Mouse (Mus musculus) small intestine, adult 2 months (tissue): ENCODE measurements around the gene Arhgef19. TPM values are rescaled to one million over a fixed set of nuclear protein-coding genes. Genes with fewer than 3 reads are reported as not detected.

Experiments used
- H3K27ac ChIP-seq: fragments of 200-500 bp; 2 replicates; pipeline ENCODE4 v1.5.1; 2012; ENCODE audit warnings: low read depth, low read length, control low read depth, inconsistent platforms; ENCODE audit not compliant: insufficient read depth
- H3K27me3 ChIP-seq: fragments of 200-500 bp; 2 replicates; pipeline ENCODE4 v1.6.1; 2012; ENCODE audit warnings: mild to moderate bottlenecking, moderate library complexity, low read length, inconsistent platforms; ENCODE audit not compliant: control insufficient read depth, insufficient read depth
- H3K36me3 ChIP-seq: fragments of 200-500 bp; 2 replicates; pipeline ENCODE4 v1.6.1; 2012; ENCODE audit warnings: mild to moderate bottlenecking, low read length, control low read depth, inconsistent platforms; ENCODE audit not compliant: control insufficient read depth, insufficient read depth
- H3K4me1 ChIP-seq: fragments of 200-500 bp; 2 replicates; pipeline ENCODE4 v1.6.1; 2012; ENCODE audit warnings: low read length, inconsistent platforms, mixed read lengths; ENCODE audit not compliant: control insufficient read depth, insufficient read depth, insufficient read length
- H3K4me3 ChIP-seq: fragments of 200-500 bp; 2 replicates; pipeline ENCODE4 v1.5.1; 2012; ENCODE audit warnings: low read depth, mild to moderate bottlenecking, control low read depth, inconsistent platforms, low read length, moderate library complexity
- CTCF ChIP-seq: fragments of 200-500 bp; IDR thresholded peaks from 2 replicates; pipeline ENCODE4 v1.5.1; 2012; ENCODE audit warnings: low read depth, mild to moderate bottlenecking, control low read depth, inconsistent platforms, low read length, moderate library complexity, mixed read lengths; ENCODE audit not compliant: insufficient replicate concordance, insufficient read length; ENCODE audit errors: extremely low read depth
- POLR2A ChIP-seq: fragments of 200-500 bp; IDR thresholded peaks from 2 replicates; pipeline ENCODE4 v1.6.1; 2012; ENCODE audit warnings: low read depth, mild to moderate bottlenecking, control low read depth, inconsistent platforms, low read length, moderate library complexity
- WGBS: fragments of 180-500 bp; shearing (Covaris S2); methylation state at CpG from one replicate; pipeline ENCODE4 v1.1.7; 2018; 5-methylcytosine and 5-hydroxymethylcytosine counted together
- polyA plus RNA-seq: library from polyadenylated mRNA; depleted of rRNA; stranded (reverse); fragments of >200 nt; gene quantifications from 2 replicates; pipeline ENCODE4 v1.2.3, GENCODE M21; 2012

The Arhgef19 gene
- polyA plus RNA-seq, 1 experiment: 48.8 TPM

GRCm38 (mm10) chr4:141281153-141281552, 41.9 kb downstream of the Arhgef19 start:
- Histone ChIP-seq H3K36me3 (no peaks in the 10 kb centered on the region), H3K4me3 (no peak overlapping the region), H3K27ac (peak overlapping the region; percentile 44), H3K4me1 (peaks cover 42% of the 10 kb centered on the region), H3K27me3 (no peaks in the 10 kb centered on the region)
- 10% methylated on average over 6 of the region's 6 CpGs for whole genome bisulfite sequencing
- TF ChIP-seq POLR2A (no peak), CTCF (peak; percentile 7; the same call in 1 of the 2 replicates)

GRCm38 (mm10) chr4:141281578-141281977, 42.3 kb downstream of the Arhgef19 start:
- H3K36me3 ChIP-seq: no peaks in the 10 kb centered on the region
- WGBS: 9% methylated on average over 1 of the region's 1 CpGs
- H3K27me3 ChIP-seq: no peaks in the 10 kb centered on the region
- H3K27ac ChIP-seq: peak overlapping the region; percentile 67
- TF ChIP-seq CTCF: no peak
- TF ChIP-seq POLR2A: no peak
- H3K4me3 ChIP-seq: no peak overlapping the region
- H3K4me1 ChIP-seq: peaks cover 44% of the 10 kb centered on the region

- no peaks in the 10 kb centered on the region for H3K27me3 ChIP-seq
These were observed 42.8 kb downstream of the Arhgef19 start for GRCm38 (mm10) chr4:141282087-141282486.

GRCm38 (mm10) chr4:141282623-141283022, 43.3 kb downstream of the Arhgef19 start:
- WGBS: 85% methylated on average over 5 of the region's 5 CpGs
- H3K27me3 ChIP-seq: no peaks in the 10 kb centered on the region
- peaks cover 40% of the 10 kb centered on the region for H3K4me1 ChIP-seq
- H3K36me3 ChIP-seq: no peaks in the 10 kb centered on the region
- H3K27ac ChIP-seq: peak overlapping the region; percentile 32; the same call in 1 of the 2 replicates
- TF ChIP-seq POLR2A: no peak
- no peak for TF ChIP-seq CTCF
- no peak overlapping the region for H3K4me3 ChIP-seq

More at GRCm38 (mm10) chr4:141282087-141282486, 42.8 kb downstream of the Arhgef19 start:
- H3K4me3 ChIP-seq: no peak overlapping the region
- no peak for TF ChIP-seq CTCF
- TF ChIP-seq POLR2A: no peak
- H3K27ac ChIP-seq: peak overlapping the region; percentile 67
- H3K36me3 ChIP-seq: no peaks in the 10 kb centered on the region
- H3K4me1 ChIP-seq: peaks cover 45% of the 10 kb centered on the region
- 37% methylated on average over 3 of the region's 3 CpGs for WGBS

- WGBS: 74% methylated on average over 12 of the region's 12 CpGs
- TF ChIP-seq CTCF (no peak), POLR2A (no peak)
- H3K4me1 ChIP-seq: peaks cover 36% of the 10 kb centered on the region
- no peak overlapping the region for H3K27ac ChIP-seq
- no peaks in the 10 kb centered on the region for H3K27me3 ChIP-seq
- H3K36me3 ChIP-seq: no peaks in the 10 kb centered on the region
- H3K4me3 ChIP-seq: no peak overlapping the region
These were observed 44.0 kb downstream of the Arhgef19 start for GRCm38 (mm10) chr4:141283176-141283878.

- no peaks in the 10 kb centered on the region for H3K36me3 ChIP-seq
- no peak for TF ChIP-seq CTCF
- no peak for TF ChIP-seq POLR2A
- WGBS: 52% methylated on average over 8 of the region's 8 CpGs
- H3K4me1 ChIP-seq: peaks cover 34% of the 10 kb centered on the region
- no peaks in the 10 kb centered on the region for H3K27me3 ChIP-seq
- no peak overlapping the region for H3K27ac ChIP-seq
- no peak overlapping the region for H3K4me3 ChIP-seq
These were observed 44.6 kb downstream of the Arhgef19 start for GRCm38 (mm10) chr4:141283879-141284411.

GRCm38 (mm10) chr4:141284486-141284885, 45.2 kb downstream of the Arhgef19 start:
- Histone ChIP-seq H3K27ac (no peak overlapping the region), H3K36me3 (no peaks in the 10 kb centered on the region), H3K27me3 (no peaks in the 10 kb centered on the region), H3K4me3 (no peak overlapping the region), H3K4me1 (peaks cover 31% of the 10 kb centered on the region)
- WGBS: 91% methylated on average over 3 of the region's 3 CpGs
- TF ChIP-seq POLR2A (no peak), CTCF (no peak)
